Mouse (Mus musculus) lung, postnatal 0 days (tissue): Measurements from ENCODE around the gene Tlr3.

ENCODE experiments used
- CTCF ChIP-seq: IDR thresholded peaks from 2 replicates; pipeline ENCODE4 v1.5.1; 2016; ENCODE audit warnings: antibody characterized with exemption, mild to moderate bottlenecking
- EP300 ChIP-seq: IDR thresholded peaks from 2 replicates; pipeline ENCODE4 v1.6.1; 2016; ENCODE audit warnings: antibody characterized with exemption, mild to moderate bottlenecking, control low read depth

DNA sequence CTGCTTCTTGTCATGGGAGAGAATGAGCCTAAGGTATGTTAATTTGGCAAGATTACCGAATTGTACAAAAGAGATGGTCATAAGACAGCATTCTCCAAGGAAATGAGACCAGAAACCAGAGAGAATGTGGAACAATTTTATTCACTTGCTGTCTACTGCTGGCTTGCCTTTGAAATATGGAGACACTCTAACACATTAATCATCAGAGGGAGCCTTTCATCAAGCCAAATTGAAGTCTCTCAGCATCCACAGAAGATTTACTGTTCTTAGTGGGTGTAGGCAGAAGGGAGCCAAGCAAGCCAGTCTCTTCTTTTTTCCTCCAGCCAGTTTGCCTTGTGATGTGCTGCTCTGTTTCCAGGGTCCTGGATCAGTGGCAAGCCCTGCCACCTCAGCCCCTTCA lies 37.4 kb upstream of the Tlr3 start:
- TF ChIP-seq CTCF: no peak
- no peak for TF ChIP-seq EP300
